Mouse (Mus musculus): ENCODE measurements around the gene Map7d2. TPM values are rescaled to one million over a fixed set of nuclear protein-coding genes. Genes with fewer than 3 reads are reported as not detected.
"Not testable (repeated sequence)": the region's sequence is repeated elsewhere in the genome, so short reads cannot be mapped to it uniquely, and the experiment has no call there.

Map7d2 gene
- polyA plus RNA-seq (2015; fragmentation: Nextera tagmentation; extraction: Ambion mirVana) = 23.7 and 26.1 TPM in 2 replicates

DNA sequence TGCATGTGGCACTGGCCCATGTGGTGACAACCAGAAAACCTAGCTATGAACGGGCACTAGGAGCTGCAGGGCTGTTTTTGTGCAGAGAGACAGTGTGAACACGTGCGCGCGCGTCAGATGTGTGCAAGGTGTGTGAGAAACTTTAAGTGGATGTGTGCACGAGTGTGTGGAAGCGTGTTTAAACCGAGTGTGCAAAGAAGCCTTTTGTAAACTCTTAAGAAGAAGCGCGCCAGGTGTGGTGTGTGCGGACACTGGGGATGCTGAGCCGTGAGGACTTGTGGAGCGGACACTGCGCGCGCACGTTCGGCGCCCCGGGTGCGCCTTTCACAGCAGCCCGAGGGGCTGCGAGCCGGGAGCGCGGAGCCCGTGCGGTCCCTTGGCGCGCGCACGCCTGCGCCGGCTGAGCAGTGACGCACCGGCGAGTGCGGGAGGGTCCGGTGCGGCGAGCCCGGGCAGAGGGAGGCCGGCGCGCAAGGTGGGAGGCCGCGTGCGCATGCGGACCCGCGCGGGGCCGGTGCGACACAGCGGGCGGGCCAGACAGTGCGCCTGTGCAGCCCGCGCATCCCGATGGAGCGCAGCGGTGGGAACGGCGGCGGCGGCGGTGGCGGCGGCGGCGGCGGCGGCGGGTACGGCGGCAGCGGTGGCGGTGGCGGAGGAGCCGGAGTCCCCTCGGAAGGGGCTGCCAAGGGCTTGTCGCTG is at the start of gene Map7d2:
TSS of gene Map7d2 (plus strand) at position 443 of the 699 bp plus-strand sequence.
- peak within 1 kb of the TSS; percentile 70 for H3K9ac ChIP-seq (replicated peaks)
- H3K27ac ChIP-seq = peak within 1 kb of the TSS; percentile 69
- H3K27me3 ChIP-seq = peaks cover 11% of the 10 kb centered on the region
- peak within 1 kb of the TSS; percentile 63 for H3K4me3 ChIP-seq (replicated peaks)
- no peaks in the 10 kb centered on the region for H3K9me3 ChIP-seq
- H3K36me3 ChIP-seq = no peaks in the 10 kb centered on the region
- H3K4me1 ChIP-seq (replicated peaks) = no peaks in the 10 kb centered on the region
- H3K4me2 ChIP-seq (replicated peaks) = peak within 1 kb of the TSS; percentile 72
- ATAC-seq = peak; percentile 95
- 22% methylated on average over 54 of the region's 83 CpGs for WGBS

GRCm38 (mm10) chrX:159371831-159372752 is 42.3 kb upstream of the Map7d2 start, which contains the start of gene Eif1ax:
Eif1ax (plus strand) TSS chrX:159372178.
- H3K27ac ChIP-seq = peak within 1 kb of the TSS; percentile 75
- peak within 1 kb of the TSS; percentile 55 for H3K4me2 ChIP-seq (replicated peaks)
- H3K27me3 ChIP-seq = no peaks in the 10 kb centered on the region
- peaks cover 11% of the 10 kb centered on the region for H3K4me1 ChIP-seq (replicated peaks)
- peak within 1 kb of the TSS; percentile 63 for H3K4me3 ChIP-seq (replicated peaks)
- WGBS = 30% methylated on average over 43 of the region's 76 CpGs
- H3K9me3 ChIP-seq = no peaks in the 10 kb centered on the region
- H3K36me3 ChIP-seq = 0 out of 2 replicates have a peak, but pooled peaks cover 6% of the 10 kb centered on the region
- peak within 1 kb of the TSS; percentile 67 for H3K9ac ChIP-seq (replicated peaks)
- peak; percentile 99 for ATAC-seq

- WGBS = 20% methylated on average over 9 of the region's 9 CpGs
- Histone ChIP-seq H3K27ac (peak overlapping the region; percentile 75; the same call in 1 of the 2 replicates), H3K4me1 (replicated peaks) (peaks cover 11% of the 10 kb centered on the region), H3K9me3 (no peaks in the 10 kb centered on the region), H3K36me3 (peaks cover 7% of the 10 kb centered on the region; the same call in 1 of the 2 replicates), H3K27me3 (no peaks in the 10 kb centered on the region), H3K9ac (replicated peaks) (peak overlapping the region; percentile 67), H3K4me2 (replicated peaks) (peak overlapping the region; percentile 55), H3K4me3 (replicated peaks) (peak overlapping the region; percentile 63)
- ATAC-seq = peak; percentile 19; the same call in 1 of the 2 replicates
Measured at GRCm38 (mm10) chrX:159372753-159373144, 41.6 kb upstream of the Map7d2 start.

- no peaks in the 10 kb centered on the region for H3K4me1 ChIP-seq (replicated peaks)
- H3K9ac ChIP-seq (replicated peaks) = no peak overlapping the region
- peaks cover 7% of the 10 kb centered on the region for H3K36me3 ChIP-seq
- H3K4me3 ChIP-seq (replicated peaks) = no peak overlapping the region
- H3K27ac ChIP-seq = no peak overlapping the region
- no peaks in the 10 kb centered on the region for H3K27me3 ChIP-seq
- 75% methylated on average over 9 of the region's 9 CpGs for WGBS
- ATAC-seq = 0 out of 2 replicates have a peak, but pooled peaks have one; percentile 20
- H3K9me3 ChIP-seq = no peaks in the 10 kb centered on the region
- H3K4me2 ChIP-seq (replicated peaks) = no peak overlapping the region
Measured at GRCm38 (mm10) chrX:159387105-159387504, 27.3 kb upstream of the Map7d2 start.

DNA sequence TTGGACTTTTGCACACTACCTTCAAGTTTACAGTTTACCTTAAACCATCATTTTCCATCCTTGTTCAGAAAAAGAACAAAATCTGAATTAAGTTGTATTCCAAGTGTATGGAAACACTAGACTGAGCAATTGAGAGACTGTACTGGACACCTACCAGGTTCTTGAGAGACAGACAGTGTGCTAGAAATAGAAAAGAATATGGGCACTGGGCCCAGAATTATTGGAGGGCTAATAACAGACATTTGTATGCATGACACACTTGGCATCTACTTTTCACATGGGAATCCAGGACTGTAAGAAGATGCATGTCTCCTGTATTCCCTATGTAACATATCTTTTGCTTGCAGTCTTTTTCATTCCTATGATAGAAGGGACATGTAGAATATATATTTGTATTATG is 25.4 kb upstream of the Map7d2 start:
- Histone ChIP-seq H3K27ac (no peak overlapping the region), H3K9ac (replicated peaks) (no peak overlapping the region)
- ATAC-seq = no peak

GRCm38 (mm10) chrX:159390347-159390962 is 23.9 kb upstream of the Map7d2 start:
- no peaks in the 10 kb centered on the region for H3K27me3 ChIP-seq
- peaks cover 7% of the 10 kb centered on the region for H3K36me3 ChIP-seq
- H3K9ac ChIP-seq (replicated peaks) = no peak overlapping the region
- H3K27ac ChIP-seq = no peak overlapping the region
- 77% methylated on average over 6 of the region's 6 CpGs for WGBS
- no peaks in the 10 kb centered on the region for H3K9me3 ChIP-seq
- H3K4me3 ChIP-seq (replicated peaks) = no peak overlapping the region
- no peaks in the 10 kb centered on the region for H3K4me1 ChIP-seq (replicated peaks)
- H3K4me2 ChIP-seq (replicated peaks) = no peak overlapping the region
- no peak for ATAC-seq

More for the DNA sequence above, 25.4 kb upstream of the Map7d2 start:
- Histone ChIP-seq H3K36me3 (peaks cover 7% of the 10 kb centered on the region), H3K27me3 (no peaks in the 10 kb centered on the region), H3K4me3 (replicated peaks) (no peak overlapping the region), H3K9me3 (no peaks in the 10 kb centered on the region), H3K4me1 (replicated peaks) (no peaks in the 10 kb centered on the region), H3K4me2 (replicated peaks) (no peak overlapping the region)

- no peak overlapping the region for H3K4me3 ChIP-seq (replicated peaks)
- WGBS = 80% methylated on average over 3 of the region's 3 CpGs
- H3K36me3 ChIP-seq = no peaks in the 10 kb centered on the region
- no peak overlapping the region for H3K4me2 ChIP-seq (replicated peaks)
- no peaks in the 10 kb centered on the region for H3K4me1 ChIP-seq (replicated peaks)
- H3K9ac ChIP-seq (replicated peaks) = no peak overlapping the region
- H3K9me3 ChIP-seq = no peaks in the 10 kb centered on the region
- no peaks in the 10 kb centered on the region for H3K27me3 ChIP-seq
- no peak for ATAC-seq
- H3K27ac ChIP-seq = no peak overlapping the region
Measured at GRCm38 (mm10) chrX:159391239-159391638, 23.1 kb upstream of the Map7d2 start.

- H3K36me3 ChIP-seq = no peaks in the 10 kb centered on the region
- no peak overlapping the region for H3K4me3 ChIP-seq (replicated peaks)
- H3K9me3 ChIP-seq = no peaks in the 10 kb centered on the region
- H3K9ac ChIP-seq (replicated peaks) = no peak overlapping the region
- WGBS = 52% methylated on average over 4 of the region's 4 CpGs
- H3K4me2 ChIP-seq (replicated peaks) = no peak overlapping the region
- no peaks in the 10 kb centered on the region for H3K4me1 ChIP-seq (replicated peaks)
- no peak overlapping the region for H3K27ac ChIP-seq
- no peaks in the 10 kb centered on the region for H3K27me3 ChIP-seq
- no peak for ATAC-seq
Measured at GRCm38 (mm10) chrX:159409253-159409652, 5.1 kb upstream of the Map7d2 start.

DNA sequence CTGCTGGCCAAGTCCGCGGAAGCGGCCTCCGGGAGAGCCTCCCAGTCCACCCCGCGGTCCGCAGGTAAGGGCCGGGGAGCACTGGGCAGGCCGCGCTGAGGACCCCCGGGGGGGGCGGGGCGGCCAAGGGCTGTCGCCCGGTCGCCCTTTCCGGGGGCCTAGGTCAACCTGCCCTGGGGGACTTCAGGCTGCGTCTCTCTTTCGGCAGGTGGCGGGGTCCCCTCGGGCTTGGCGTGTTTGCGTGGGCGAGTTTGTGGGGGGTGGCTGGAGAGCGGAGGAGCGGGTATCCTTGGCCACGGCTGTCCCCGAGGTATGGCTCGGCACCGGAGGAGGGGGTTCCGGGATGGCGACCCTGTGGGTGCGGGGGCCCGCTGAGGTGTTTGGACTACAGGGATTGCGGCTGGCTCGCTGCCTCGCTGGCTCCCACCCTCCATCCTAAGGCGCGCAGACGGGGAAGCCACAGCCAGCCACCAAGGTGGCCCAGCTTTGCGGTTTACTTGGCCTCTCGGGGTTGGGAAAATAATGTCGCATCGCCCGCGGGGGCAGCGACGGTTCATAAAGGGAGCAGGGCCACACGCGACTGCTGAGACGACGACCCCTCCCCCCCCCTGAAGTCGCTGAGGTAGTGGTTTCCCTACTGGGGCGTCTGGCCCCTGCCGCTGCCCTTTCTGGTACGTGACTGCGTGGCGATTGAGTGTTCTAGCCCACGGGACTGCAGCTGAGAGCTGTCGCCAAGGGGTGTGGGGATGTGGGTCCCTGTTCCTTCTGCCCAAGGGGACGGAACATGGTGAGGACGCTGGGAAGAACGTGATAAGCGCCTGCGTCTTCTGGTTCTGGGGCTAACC is 679 bp downstream of the Map7d2 start:
- H3K9ac ChIP-seq (replicated peaks) = peak overlapping the region; percentile 70
- H3K4me2 ChIP-seq (replicated peaks) = peak overlapping the region; percentile 72
- no peaks in the 10 kb centered on the region for H3K4me1 ChIP-seq (replicated peaks)
- peak overlapping the region; percentile 69 for H3K27ac ChIP-seq
- peak overlapping the region; percentile 63 for H3K4me3 ChIP-seq (replicated peaks)
- ATAC-seq = peak; percentile 85
- 20% methylated on average over 55 of the region's 65 CpGs for WGBS
- peaks cover 11% of the 10 kb centered on the region for H3K27me3 ChIP-seq
- no peaks in the 10 kb centered on the region for H3K9me3 ChIP-seq
- no peaks in the 10 kb centered on the region for H3K36me3 ChIP-seq

- not testable (repeated sequence) for H3K4me2 ChIP-seq (replicated peaks); ATAC-seq; H3K9ac ChIP-seq (replicated peaks); H3K27me3 ChIP-seq; H3K4me3 ChIP-seq (replicated peaks); H3K4me1 ChIP-seq (replicated peaks); H3K27ac ChIP-seq; H3K36me3 ChIP-seq; H3K9me3 ChIP-seq
- 92% methylated on average over 3 of the region's 3 CpGs for WGBS
Measured at GRCm38 (mm10) chrX:159430507-159430906, 16.1 kb downstream of the Map7d2 start.

- ATAC-seq = 0 out of 2 replicates have a peak, but pooled peaks have one; percentile 34
- no peaks in the 10 kb centered on the region for H3K27me3 ChIP-seq
- 41% methylated on average over 3 of the region's 3 CpGs for WGBS
- no peak overlapping the region for H3K9ac ChIP-seq (replicated peaks)
- no peak overlapping the region for H3K4me2 ChIP-seq (replicated peaks)
- no peak overlapping the region for H3K27ac ChIP-seq
- H3K4me3 ChIP-seq (replicated peaks) = no peak overlapping the region
- H3K9me3 ChIP-seq = no peaks in the 10 kb centered on the region
- H3K36me3 ChIP-seq = no peaks in the 10 kb centered on the region
- H3K4me1 ChIP-seq (replicated peaks) = no peaks in the 10 kb centered on the region
Measured at GRCm38 (mm10) chrX:159442128-159442527, 27.8 kb downstream of the Map7d2 start.

All from midbrain, embryonic 13.5 days (tissue).